Mouse (Mus musculus) cerebellum, adult 2 months (tissue): ENCODE measurements around the gene Patl2. TPM values are rescaled to one million over a fixed set of nuclear protein-coding genes. Genes with fewer than 3 reads are reported as not detected.
"Not testable (repeated sequence)": the region's sequence is repeated elsewhere in the genome, so short reads cannot be mapped to it uniquely, and the experiment has no call there.

ENCODE experiments used
- DNase-seq, 2 experiments: peaks; one replicate each; pipeline ENCODE4 v3.0.0; 2021
- H3K27ac ChIP-seq: fragments of 200-500 bp; 2 replicates; pipeline ENCODE4 v1.5.1; 2012; ENCODE audit warnings: low read length, control low read depth, inconsistent platforms; ENCODE audit not compliant: insufficient read depth
- H3K27me3 ChIP-seq: fragments of 200-500 bp; 2 replicates; pipeline ENCODE4 v1.6.1; 2012; ENCODE audit warnings: inconsistent platforms, mild to moderate bottlenecking, low read length, moderate library complexity; ENCODE audit not compliant: control insufficient read depth, insufficient read depth
- H3K4me1 ChIP-seq: fragments of 200-500 bp; 2 replicates; pipeline ENCODE4 v1.6.1; 2011; ENCODE audit warnings: low read length; ENCODE audit not compliant: control insufficient read depth, insufficient read depth
- H3K4me3 ChIP-seq: fragments of 200-500 bp; replicated peaks from 2 replicates; pipeline ENCODE3; 2011; ENCODE audit warnings: mild to moderate bottlenecking, low read depth, low read length, control low read depth; ENCODE audit not compliant: insufficient read depth
- CTCF ChIP-seq: fragments of 200-500 bp; IDR thresholded peaks from 2 replicates; pipeline ENCODE4 v1.5.1; 2011; ENCODE audit warnings: low read depth, mild to moderate bottlenecking, control low read depth, low read length, moderate library complexity, borderline replicate concordance; ENCODE audit not compliant: insufficient read depth
- POLR2A ChIP-seq: fragments of 200-500 bp; IDR thresholded peaks from 2 replicates; pipeline ENCODE4 v1.6.1; 2011; ENCODE audit warnings: low read length, control low read depth, borderline replicate concordance; ENCODE audit not compliant: insufficient read depth
- WGBS: fragments of 180-500 bp; shearing (Covaris S2); methylation state at CpG from one replicate; pipeline ENCODE4 v1.1.7; 2018; 5-methylcytosine and 5-hydroxymethylcytosine counted together
- polyA plus RNA-seq: library from polyadenylated mRNA; depleted of rRNA; stranded (reverse); fragments of >200 nt; gene quantifications from 2 replicates; pipeline ENCODE4 v1.2.3, GENCODE M21; 2012

Gene Patl2
- polyA plus RNA-seq, 1 experiment = 0.21 TPM

GRCm38 (mm10) chr2:122222272-122222671 is 36.3 kb upstream of the Patl2 start:
- WGBS = 94% methylated on average over 5 of the region's 5 CpGs
- no peak overlapping the region for H3K4me3 ChIP-seq
- H3K4me1 ChIP-seq = no peaks in the 10 kb centered on the region
- DNase-seq = no peak
- H3K27me3 ChIP-seq = no peaks in the 10 kb centered on the region
- no peak overlapping the region for H3K27ac ChIP-seq
- TF ChIP-seq POLR2A (no peak), CTCF (no peak)

GRCm38 (mm10) chr2:122221798-122222197 is 35.8 kb upstream of the Patl2 start:
- no peak for DNase-seq
- 61% methylated on average over 5 of the region's 5 CpGs for WGBS
- H3K27me3 ChIP-seq = no peaks in the 10 kb centered on the region
- no peak overlapping the region for H3K4me3 ChIP-seq
- H3K4me1 ChIP-seq = no peaks in the 10 kb centered on the region
- TF ChIP-seq CTCF (no peak), POLR2A (no peak)
- H3K27ac ChIP-seq = no peak overlapping the region

- WGBS = 88% methylated on average over 4 of the region's 4 CpGs
- no peak for TF ChIP-seq POLR2A
- TF ChIP-seq CTCF = no peak
Observed at GRCm38 (mm10) chr2:122221378-122221777, 35.4 kb upstream of the Patl2 start.

GRCm38 (mm10) chr2:122218234-122218633 is 32.2 kb upstream of the Patl2 start:
- 82% methylated on average over 2 of the region's 2 CpGs for WGBS
- Histone ChIP-seq H3K27ac (no peak overlapping the region), H3K4me3 (no peak overlapping the region), H3K4me1 (no peaks in the 10 kb centered on the region), H3K27me3 (no peaks in the 10 kb centered on the region)
- TF ChIP-seq POLR2A = no peak
- TF ChIP-seq CTCF = no peak
- no peak for DNase-seq

More at GRCm38 (mm10) chr2:122221378-122221777, 35.4 kb upstream of the Patl2 start:
- H3K4me1 ChIP-seq = no peaks in the 10 kb centered on the region
- H3K27me3 ChIP-seq = no peaks in the 10 kb centered on the region
- DNase-seq = no peak
- H3K4me3 ChIP-seq = no peak overlapping the region
- no peak overlapping the region for H3K27ac ChIP-seq

- H3K4me3 ChIP-seq, H3K27me3 ChIP-seq, H3K27ac ChIP-seq, DNase-seq, H3K4me1 ChIP-seq: not testable (repeated sequence)
- 95% methylated on average over 4 of the region's 4 CpGs for WGBS
Observed at GRCm38 (mm10) chr2:122217075-122217474, 31.1 kb upstream of the Patl2 start.

- no peak for DNase-seq
- TF ChIP-seq CTCF (no peak), POLR2A (no peak)
- Histone ChIP-seq H3K4me1 (no peaks in the 10 kb centered on the region), H3K4me3 (no peak overlapping the region), H3K27me3 (no peaks in the 10 kb centered on the region), H3K27ac (no peak overlapping the region)
- WGBS = 28% methylated on average over 3 of the region's 3 CpGs
Observed at GRCm38 (mm10) chr2:122210534-122211228, 24.7 kb upstream of the Patl2 start.

GRCm38 (mm10) chr2:122206440-122207107 is 20.6 kb upstream of the Patl2 start:
- Histone ChIP-seq H3K4me3 (no peak overlapping the region), H3K27me3 (no peaks in the 10 kb centered on the region), H3K27ac (no peak overlapping the region), H3K4me1 (no peaks in the 10 kb centered on the region)
- 72% methylated on average over 2 of the region's 2 CpGs for WGBS
- TF ChIP-seq POLR2A (no peak), CTCF (no peak)
- DNase-seq = no peak

GRCm38 (mm10) chr2:122201501-122201900 is 15.5 kb upstream of the Patl2 start:
- 69% methylated on average over 1 of the region's 1 CpGs for WGBS
- Histone ChIP-seq H3K4me3 (no peak overlapping the region), H3K27me3 (no peaks in the 10 kb centered on the region), H3K4me1 (no peaks in the 10 kb centered on the region), H3K27ac (no peak overlapping the region)
- TF ChIP-seq CTCF (no peak), POLR2A (no peak)
- no peak for DNase-seq
